Mouse (Mus musculus) hindbrain, embryonic 13.5 days (tissue): ENCODE data around the gene Ppp1r3e. TPM values are rescaled to one million over a fixed set of nuclear protein-coding genes. Genes with fewer than 3 reads are reported as not detected.

Experiments
- ATAC-seq: fragments of 200-750 bp; cut with Nextera tagmentation; 2 replicates; pipeline ENCODE4 v1.8.0; 2017; ENCODE audit warnings: moderate TSS enrichment; ENCODE audit not compliant: low FRiP score
- H3K27ac ChIP-seq: fragments of 300-500 bp; sonication (generic); 2 replicates; pipeline ENCODE4 v1.5.1; 2015; ENCODE audit warnings: inconsistent platforms, mild to moderate bottlenecking, moderate library complexity
- H3K27me3 ChIP-seq: fragments of 300-500 bp; sonication (generic); 2 replicates; pipeline ENCODE4 v1.6.1; 2015; ENCODE audit warnings: mild to moderate bottlenecking, inconsistent platforms
- H3K36me3 ChIP-seq: fragments of 300-500 bp; sonication (generic); 2 replicates; pipeline ENCODE4 v1.6.1; 2015; ENCODE audit warnings: mild to moderate bottlenecking, inconsistent platforms
- H3K4me1 ChIP-seq: fragments of 300-500 bp; sonication (generic); replicated peaks from 2 replicates; pipeline ENCODE4 v1.6.1; 2015; ENCODE audit warnings: inconsistent platforms
- H3K4me2 ChIP-seq: fragments of 300-500 bp; sonication (generic); 2 replicates; pipeline ENCODE4 v1.6.1; 2015; ENCODE audit warnings: inconsistent platforms, mild to moderate bottlenecking, moderate library complexity
- H3K4me3 ChIP-seq: fragments of 300-500 bp; sonication (generic); 2 replicates; pipeline ENCODE4 v1.5.1; 2015; ENCODE audit warnings: mild to moderate bottlenecking, inconsistent platforms
- H3K9ac ChIP-seq: fragments of 300-500 bp; sonication (generic); 2 replicates; pipeline ENCODE4 v1.6.1; 2015; ENCODE audit warnings: mild to moderate bottlenecking, inconsistent platforms
- H3K9me3 ChIP-seq: fragments of 300-500 bp; sonication (generic); 2 replicates; pipeline ENCODE4 v1.6.1; 2016; ENCODE audit warnings: inconsistent platforms
- WGBS: fragments of 180-500 bp; shearing (Covaris S2); methylation state at CpG from one replicate; pipeline ENCODE4 v1.1.7; 2015; 5-methylcytosine and 5-hydroxymethylcytosine counted together
- polyA plus RNA-seq: library from polyadenylated mRNA; unstranded; fragments of >200 nt; fragmentation: Nextera tagmentation; extraction: Ambion mirVana; gene quantifications from 2 replicates; pipeline ENCODE4 v1.2.1, GENCODE M21; 2015

Gene Ppp1r3e
- polyA plus RNA-seq, 1 experiment from 2014 or later, result 2.4 TPM

- Histone ChIP-seq H3K4me1 (peaks cover 7% of the 10 kb centered on the region), H3K9me3 (no peaks in the 10 kb centered on the region), H3K4me3 (no peak within 1 kb of the TSS), H3K9ac (no peak within 1 kb of the TSS), H3K36me3 (no peaks in the 10 kb centered on the region), H3K27me3 (no peaks in the 10 kb centered on the region), H3K4me2 (no peak within 1 kb of the TSS), H3K27ac (no peak within 1 kb of the TSS)
- WGBS, result 92% methylated on average over 5 of the region's 5 CpGs
- no peak for ATAC-seq
Measured at GRCm38 (mm10) chr14:54870861-54871260, 6.5 kb downstream of the Ppp1r3e start, which contains the start of gene Homez. Homez (minus strand) TSS chr14:54870961.

- 91% methylated on average over 4 of the region's 4 CpGs for WGBS
- no peak overlapping the region for H3K9ac ChIP-seq
- no peak for ATAC-seq
- no peak overlapping the region for H3K4me3 ChIP-seq
- peaks cover 4% of the 10 kb centered on the region for H3K4me1 ChIP-seq
- H3K9me3 ChIP-seq, result no peaks in the 10 kb centered on the region
- H3K27ac ChIP-seq, result no peak overlapping the region
- H3K36me3 ChIP-seq, result no peaks in the 10 kb centered on the region
- H3K4me2 ChIP-seq, result no peak overlapping the region
- no peaks in the 10 kb centered on the region for H3K27me3 ChIP-seq
Measured at GRCm38 (mm10) chr14:54868026-54868425, 9.3 kb downstream of the Ppp1r3e start.

DNA sequence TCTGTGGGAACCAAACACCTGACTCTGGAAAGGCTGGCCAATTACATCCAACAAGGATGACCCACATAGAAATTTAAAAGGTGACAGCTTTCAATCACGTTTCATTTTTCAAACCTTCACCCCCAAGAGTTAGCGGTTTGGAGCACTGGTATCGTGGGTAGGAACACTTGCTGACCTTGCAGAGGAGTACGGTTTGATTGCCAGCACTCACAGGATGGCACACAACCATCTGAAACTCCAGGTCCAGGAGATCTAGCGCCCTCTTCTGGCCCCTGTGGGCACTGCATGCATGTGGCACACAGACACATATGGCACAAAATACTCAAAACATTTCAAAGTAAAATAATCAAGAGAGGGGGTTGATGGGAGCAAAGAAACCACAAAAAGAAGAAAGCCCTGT lies 10.4 kb downstream of the Ppp1r3e start:
- no peaks in the 10 kb centered on the region for H3K9me3 ChIP-seq
- H3K27me3 ChIP-seq, result no peaks in the 10 kb centered on the region
- no peaks in the 10 kb centered on the region for H3K36me3 ChIP-seq
- ATAC-seq, result no peak
- peaks cover 10% of the 10 kb centered on the region for H3K4me1 ChIP-seq
- no peak overlapping the region for H3K4me3 ChIP-seq
- WGBS, result 56% methylated on average over 5 of the region's 5 CpGs
- H3K9ac ChIP-seq, result no peak overlapping the region
- no peak overlapping the region for H3K27ac ChIP-seq
- no peak overlapping the region for H3K4me2 ChIP-seq

- H3K9me3 ChIP-seq, result no peaks in the 10 kb centered on the region
- no peak overlapping the region for H3K9ac ChIP-seq
- no peak overlapping the region for H3K4me3 ChIP-seq
- no peaks in the 10 kb centered on the region for H3K36me3 ChIP-seq
- peaks cover 12% of the 10 kb centered on the region for H3K4me1 ChIP-seq
- 75% methylated on average over 3 of the region's 3 CpGs for WGBS
- no peak for ATAC-seq
- H3K27ac ChIP-seq, result no peak overlapping the region
- H3K27me3 ChIP-seq, result no peaks in the 10 kb centered on the region
- H3K4me2 ChIP-seq, result no peak overlapping the region
Measured at GRCm38 (mm10) chr14:54866268-54866667, 11.1 kb downstream of the Ppp1r3e start.

- no peak overlapping the region for H3K27ac ChIP-seq
- H3K9ac ChIP-seq, result no peak overlapping the region
- H3K27me3 ChIP-seq, result no peaks in the 10 kb centered on the region
- H3K4me3 ChIP-seq, result no peak overlapping the region
- no peaks in the 10 kb centered on the region for H3K36me3 ChIP-seq
- no peak for ATAC-seq
- H3K4me1 ChIP-seq, result peaks cover 12% of the 10 kb centered on the region
- 84% methylated on average over 5 of the region's 5 CpGs for WGBS
- H3K4me2 ChIP-seq, result no peak overlapping the region
- no peaks in the 10 kb centered on the region for H3K9me3 ChIP-seq
Measured at GRCm38 (mm10) chr14:54865626-54866025, 11.7 kb downstream of the Ppp1r3e start.

GRCm38 (mm10) chr14:54864313-54865036 lies 12.9 kb downstream of the Ppp1r3e start:
- H3K4me3 ChIP-seq, result peak overlapping the region; percentile 96
- peak overlapping the region; percentile 85 for H3K27ac ChIP-seq
- H3K4me1 ChIP-seq, result peaks cover 12% of the 10 kb centered on the region
- peak overlapping the region; percentile 74 for H3K4me2 ChIP-seq
- 17% methylated on average over 21 of the region's 21 CpGs for WGBS
- no peaks in the 10 kb centered on the region for H3K27me3 ChIP-seq
- H3K9ac ChIP-seq, result peak overlapping the region; percentile 96
- peak; percentile 37 for ATAC-seq
- H3K9me3 ChIP-seq, result no peaks in the 10 kb centered on the region
- H3K36me3 ChIP-seq, result no peaks in the 10 kb centered on the region

GRCm38 (mm10) chr14:54863501-54864312 lies 13.6 kb downstream of the Ppp1r3e start:
- H3K9ac ChIP-seq, result peak overlapping the region; percentile 96
- peak overlapping the region; percentile 74 for H3K4me2 ChIP-seq
- ATAC-seq, result peak; percentile 99
- H3K27me3 ChIP-seq, result no peaks in the 10 kb centered on the region
- no peaks in the 10 kb centered on the region for H3K9me3 ChIP-seq
- H3K4me1 ChIP-seq, result peaks cover 12% of the 10 kb centered on the region
- peak overlapping the region; percentile 85 for H3K27ac ChIP-seq
- WGBS, result 0% methylated on average over 51 of the region's 56 CpGs
- peak overlapping the region; percentile 96 for H3K4me3 ChIP-seq
- no peaks in the 10 kb centered on the region for H3K36me3 ChIP-seq

DNA sequence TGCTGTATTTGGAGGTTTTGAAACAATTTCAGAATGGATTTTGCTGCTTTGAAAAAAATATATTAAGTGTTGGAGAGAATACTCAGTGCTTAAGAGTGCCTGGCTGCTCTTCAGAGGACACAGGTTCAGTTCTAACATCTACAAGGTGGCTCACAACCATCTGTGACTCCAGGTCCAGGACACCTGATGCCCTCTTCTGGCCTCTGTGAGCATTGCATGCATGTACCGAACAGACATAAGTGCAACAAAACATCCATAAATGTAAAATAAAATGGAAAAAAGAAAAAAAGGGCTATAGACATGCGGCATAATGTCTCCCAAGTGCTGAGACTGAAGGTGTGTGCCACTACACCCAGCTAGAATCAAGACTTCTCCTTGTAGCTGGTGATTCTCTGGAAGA lies 16.8 kb downstream of the Ppp1r3e start:
- H3K4me3 ChIP-seq, result no peak overlapping the region
- H3K9ac ChIP-seq, result no peak overlapping the region
- H3K4me2 ChIP-seq, result no peak overlapping the region
- ATAC-seq, result no peak
- peaks cover 24% of the 10 kb centered on the region for H3K36me3 ChIP-seq
- H3K27me3 ChIP-seq, result no peaks in the 10 kb centered on the region
- no peak overlapping the region for H3K27ac ChIP-seq
- peaks cover 12% of the 10 kb centered on the region for H3K4me1 ChIP-seq
- WGBS, result 50% methylated on average over 2 of the region's 2 CpGs
- no peaks in the 10 kb centered on the region for H3K9me3 ChIP-seq

GRCm38 (mm10) chr14:54857891-54858290 lies 19.5 kb downstream of the Ppp1r3e start:
- no peaks in the 10 kb centered on the region for H3K9me3 ChIP-seq
- no peak overlapping the region for H3K4me2 ChIP-seq
- WGBS, result 94% methylated on average over 9 of the region's 9 CpGs
- ATAC-seq, result no peak
- H3K36me3 ChIP-seq, result peaks cover 32% of the 10 kb centered on the region
- no peak overlapping the region for H3K9ac ChIP-seq
- H3K27ac ChIP-seq, result no peak overlapping the region
- H3K27me3 ChIP-seq, result no peaks in the 10 kb centered on the region
- no peak overlapping the region for H3K4me3 ChIP-seq
- 0 out of 2 replicates have a peak, but pooled peaks cover 7% of the 10 kb centered on the region for H3K4me1 ChIP-seq

GRCm38 (mm10) chr14:54856703-54857102 lies 20.6 kb downstream of the Ppp1r3e start:
- 90% methylated on average over 7 of the region's 7 CpGs for WGBS
- Histone ChIP-seq H3K27me3 (no peaks in the 10 kb centered on the region), H3K9me3 (no peaks in the 10 kb centered on the region), H3K9ac (no peak overlapping the region), H3K4me2 (no peak overlapping the region), H3K4me3 (no peak overlapping the region), H3K36me3 (peaks cover 32% of the 10 kb centered on the region), H3K4me1 (no peaks in the 10 kb centered on the region), H3K27ac (no peak overlapping the region)
- ATAC-seq, result no peak

GRCm38 (mm10) chr14:54855726-54856125 lies 21.6 kb downstream of the Ppp1r3e start:
- no peaks in the 10 kb centered on the region for H3K9me3 ChIP-seq
- 99% methylated on average over 3 of the region's 3 CpGs for WGBS
- H3K4me3 ChIP-seq, result no peak overlapping the region
- no peak overlapping the region for H3K4me2 ChIP-seq
- H3K36me3 ChIP-seq, result peaks cover 32% of the 10 kb centered on the region
- no peak overlapping the region for H3K27ac ChIP-seq
- H3K4me1 ChIP-seq, result no peaks in the 10 kb centered on the region
- H3K9ac ChIP-seq, result no peak overlapping the region
- H3K27me3 ChIP-seq, result no peaks in the 10 kb centered on the region
- ATAC-seq, result no peak

- Histone ChIP-seq H3K4me3 (no peak overlapping the region), H3K9ac (0 out of 2 replicates have a peak overlapping the region, but pooled peaks have one; percentile 13), H3K36me3 (no peaks in the 10 kb centered on the region), H3K4me1 (no peaks in the 10 kb centered on the region), H3K27me3 (no peaks in the 10 kb centered on the region), H3K9me3 (no peaks in the 10 kb centered on the region), H3K27ac (no peak overlapping the region), H3K4me2 (0 out of 2 replicates have a peak overlapping the region, but pooled peaks have one; percentile 8)
- no peak for ATAC-seq
- 3% methylated on average over 4 of the region's 4 CpGs for WGBS
Measured at GRCm38 (mm10) chr14:54843461-54843860, 33.9 kb downstream of the Ppp1r3e start.
